Mouse (Mus musculus) hindbrain, postnatal 0 days (tissue): ENCODE measurements around the gene Hipk3. TPM values are rescaled to one million over a fixed set of nuclear protein-coding genes. Genes with fewer than 3 reads are reported as not detected.

Experiments used
- ATAC-seq: fragments of 200-750 bp; cut with Nextera tagmentation; 2 replicates; pipeline ENCODE4 v1.8.0; 2017; ENCODE audit warnings: mild to moderate bottlenecking, moderate TSS enrichment, moderate library complexity
- DNase-seq: peaks from one replicate; pipeline ENCODE4 v3.0.0-alpha.2; 2015; ENCODE audit warnings: low spot score
- H3K27ac ChIP-seq: fragments of 300-500 bp; sonication (generic); 2 replicates; pipeline ENCODE4 v1.5.1; 2014; ENCODE audit warnings: mild to moderate bottlenecking
- H3K27me3 ChIP-seq: fragments of 300-500 bp; sonication (generic); 2 replicates; pipeline ENCODE4 v1.6.1; 2014; ENCODE audit warnings: low read length, mixed read lengths; ENCODE audit not compliant: insufficient read depth
- H3K36me3 ChIP-seq: fragments of 300-500 bp; sonication (generic); 2 replicates; pipeline ENCODE4 v1.6.1; 2014; ENCODE audit warnings: low read length, mixed read lengths; ENCODE audit not compliant: insufficient read depth
- H3K4me1 ChIP-seq: fragments of 300-500 bp; sonication (generic); 2 replicates; pipeline ENCODE4 v1.6.1; 2014; ENCODE audit warnings: antibody characterized with exemption, low read length, mixed read lengths; ENCODE audit not compliant: insufficient read depth
- H3K4me2 ChIP-seq: fragments of 300-500 bp; sonication (generic); 2 replicates; pipeline ENCODE4 v1.6.1; 2014; ENCODE audit warnings: low read depth, mild to moderate bottlenecking, low read length, moderate library complexity, mixed read lengths
- H3K4me3 ChIP-seq: fragments of 300-500 bp; sonication (generic); 2 replicates; pipeline ENCODE4 v1.5.1; 2014; ENCODE audit warnings: low read length
- H3K9ac ChIP-seq: fragments of 300-500 bp; sonication (generic); replicated peaks from 2 replicates; pipeline ENCODE4 v1.6.1; 2014; ENCODE audit warnings: mild to moderate bottlenecking, low read length, moderate library complexity, mixed read lengths
- H3K9me3 ChIP-seq: fragments of 300-500 bp; sonication (generic); 2 replicates; pipeline ENCODE4 v1.6.1; 2016; ENCODE audit warnings: low read length, mixed read lengths
- CTCF ChIP-seq: IDR thresholded peaks from 2 replicates; pipeline ENCODE4 v1.5.1; 2016; ENCODE audit warnings: antibody characterized with exemption, control low read depth, low read depth
- WGBS: fragments of 180-500 bp; shearing (Covaris S2); extraction: QIAGEN DNeasy Blood & Tissue Kit; methylation state at CpG from one replicate; pipeline ENCODE4 v1.1.7; 2014; 5-methylcytosine and 5-hydroxymethylcytosine counted together
- polyA plus RNA-seq: library from polyadenylated mRNA; unstranded; fragments of >200 nt; fragmentation: Nextera tagmentation; extraction: Ambion mirVana; gene quantifications from 2 replicates; pipeline ENCODE4 v1.2.1, GENCODE M21; 2015
- total RNA-seq: library from RNA; depleted of rRNA; stranded (reverse); fragments of >200 nt; gene quantifications from 2 replicates; pipeline ENCODE4 v1.2.3, GENCODE M21; 2014

Hipk3 gene
- total and polyA plus RNA-seq, 2 experiments from 2014 or later, result 5.6 to 58.0 TPM

GRCm38 (mm10) chr2:104472056-104472455 lies 22.2 kb downstream of the Hipk3 start:
- Histone ChIP-seq H3K9ac (no peak overlapping the region), H3K4me1 (no peaks in the 10 kb centered on the region), H3K27me3 (no peaks in the 10 kb centered on the region), H3K4me3 (no peak overlapping the region), H3K4me2 (no peak overlapping the region), H3K27ac (no peak overlapping the region), H3K9me3 (no peaks in the 10 kb centered on the region), H3K36me3 (no peaks in the 10 kb centered on the region)
- no peak for TF ChIP-seq CTCF
- no peak for DNase-seq
- 65% methylated on average over 6 of the region's 6 CpGs for WGBS
- no peak for ATAC-seq

- Histone ChIP-seq H3K36me3 (no peaks in the 10 kb centered on the region), H3K27me3 (no peaks in the 10 kb centered on the region), H3K4me1 (no peaks in the 10 kb centered on the region), H3K4me2 (no peak overlapping the region), H3K27ac (no peak overlapping the region), H3K9ac (no peak overlapping the region), H3K4me3 (no peak overlapping the region), H3K9me3 (no peaks in the 10 kb centered on the region)
- ATAC-seq (no peak), DNase-seq (no peak)
- no peak for TF ChIP-seq CTCF
- 96% methylated on average over 16 of the region's 16 CpGs for WGBS
These were observed 23.1 kb downstream of the Hipk3 start for GRCm38 (mm10) chr2:104471161-104471560.

GRCm38 (mm10) chr2:104470536-104470935 lies 23.7 kb downstream of the Hipk3 start:
- ATAC-seq (no peak), DNase-seq (no peak)
- Histone ChIP-seq H3K9me3 (no peaks in the 10 kb centered on the region), H3K36me3 (no peaks in the 10 kb centered on the region), H3K27ac (no peak overlapping the region), H3K9ac (no peak overlapping the region), H3K4me2 (no peak overlapping the region), H3K27me3 (no peaks in the 10 kb centered on the region), H3K4me3 (no peak overlapping the region), H3K4me1 (no peaks in the 10 kb centered on the region)
- no peak for TF ChIP-seq CTCF
- 96% methylated on average over 6 of the region's 6 CpGs for WGBS

DNA sequence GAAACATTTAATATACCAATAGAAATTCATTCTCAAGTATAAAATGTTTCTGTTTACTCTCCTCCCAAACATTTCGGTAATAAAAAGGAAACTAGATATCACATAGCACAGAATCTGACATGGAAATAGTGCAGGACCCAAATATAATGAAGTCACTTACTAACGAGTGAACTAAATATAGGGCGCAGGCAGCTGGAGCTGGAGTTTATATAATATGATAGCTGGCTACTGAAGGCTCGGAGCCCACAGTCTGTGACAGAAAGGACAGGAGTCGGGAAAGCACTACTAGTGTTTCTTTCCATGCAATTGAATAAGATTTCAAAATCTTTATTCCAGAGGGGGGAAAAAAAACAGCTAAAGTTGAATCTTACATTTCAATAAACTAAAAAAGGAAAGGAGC lies 25.8 kb downstream of the Hipk3 start:
- DNase-seq (no peak), ATAC-seq (no peak)
- Histone ChIP-seq H3K4me1 (no peaks in the 10 kb centered on the region), H3K4me2 (no peak overlapping the region), H3K27ac (no peak overlapping the region), H3K36me3 (no peaks in the 10 kb centered on the region), H3K9me3 (no peaks in the 10 kb centered on the region), H3K4me3 (no peak overlapping the region), H3K27me3 (no peaks in the 10 kb centered on the region), H3K9ac (no peak overlapping the region)
- no peak for TF ChIP-seq CTCF
- 79% methylated on average over 5 of the region's 5 CpGs for WGBS

DNA sequence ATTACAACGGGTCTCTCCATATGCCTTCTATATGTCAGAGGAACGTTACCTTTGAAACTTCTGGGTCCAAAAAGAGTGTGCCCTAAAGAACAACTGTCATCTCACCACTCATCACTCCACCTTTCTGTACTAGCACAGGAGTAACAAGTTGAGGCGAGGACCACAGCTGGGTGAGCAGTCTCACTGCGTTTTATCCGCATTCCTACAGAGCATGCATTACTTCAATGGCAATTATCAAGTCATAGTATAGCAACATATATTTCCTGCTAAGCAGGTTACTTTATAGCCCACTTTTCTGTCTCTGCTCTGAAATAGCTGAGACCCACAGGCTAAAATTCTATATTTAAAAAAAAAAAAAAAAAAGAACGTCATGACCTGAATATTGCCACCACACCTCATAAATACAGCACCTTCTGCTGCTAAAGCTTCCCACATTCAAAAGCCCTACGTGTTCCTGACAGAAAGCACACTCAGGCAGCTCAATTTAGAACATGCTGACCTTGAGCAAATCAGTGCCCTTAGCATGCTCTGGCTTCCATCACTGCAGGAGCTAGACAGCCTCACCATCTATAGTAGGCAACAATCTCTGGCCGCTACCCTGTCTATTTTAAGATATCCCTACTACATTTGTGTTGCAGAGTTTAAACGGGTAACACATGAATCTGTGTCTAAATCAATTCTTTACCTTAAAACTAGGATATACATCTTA lies 27.2 kb downstream of the Hipk3 start:
- no peaks in the 10 kb centered on the region for H3K36me3 ChIP-seq
- DNase-seq (no peak), ATAC-seq (no peak)
- H3K4me2 ChIP-seq, result no peak overlapping the region
- 76% methylated on average over 9 of the region's 9 CpGs for WGBS
- no peak overlapping the region for H3K4me3 ChIP-seq
- no peaks in the 10 kb centered on the region for H3K4me1 ChIP-seq
- no peaks in the 10 kb centered on the region for H3K27me3 ChIP-seq
- H3K27ac ChIP-seq, result no peak overlapping the region
- H3K9me3 ChIP-seq, result no peaks in the 10 kb centered on the region
- TF ChIP-seq CTCF, result no peak
- no peak overlapping the region for H3K9ac ChIP-seq

DNA sequence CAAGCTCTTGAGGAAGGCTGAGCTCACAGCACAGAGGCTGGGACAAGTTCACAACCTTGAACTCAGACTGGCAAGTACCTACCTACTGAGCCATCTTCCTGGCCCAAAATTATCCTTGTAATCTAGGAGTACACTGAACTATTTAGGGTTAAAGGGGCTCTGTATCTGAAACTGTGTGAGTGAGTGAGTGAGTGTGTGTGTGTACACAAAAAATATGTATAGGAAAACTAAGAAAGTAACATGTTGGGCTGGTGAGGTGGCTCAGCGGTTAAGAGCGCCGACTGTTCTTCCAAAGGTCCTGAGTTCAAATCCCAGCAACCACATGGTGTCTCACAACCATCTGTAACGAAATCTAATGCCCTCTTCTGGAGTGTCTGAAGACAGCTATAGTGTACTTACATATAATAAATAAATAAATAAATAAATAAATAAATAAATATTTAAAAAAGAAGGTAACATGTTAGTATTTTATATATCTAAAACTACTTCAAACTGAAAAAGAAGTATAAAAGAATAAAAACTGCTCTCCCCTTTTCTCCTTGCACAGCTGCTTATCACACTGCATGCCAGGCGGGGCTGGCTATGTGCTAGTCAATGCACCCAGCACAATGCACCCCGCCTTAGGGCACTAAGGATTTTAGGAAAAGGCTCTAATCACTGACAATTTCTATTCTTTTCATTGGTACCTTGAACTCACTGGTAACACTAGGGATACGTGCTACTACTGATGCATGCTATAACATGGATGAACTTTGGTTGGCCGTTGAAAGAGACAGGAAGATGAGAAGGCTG lies 28.4 kb downstream of the Hipk3 start:
- H3K9ac ChIP-seq, result no peak overlapping the region
- TF ChIP-seq CTCF, result no peak
- no peaks in the 10 kb centered on the region for H3K27me3 ChIP-seq
- DNase-seq (no peak), ATAC-seq (no peak)
- no peak overlapping the region for H3K4me3 ChIP-seq
- no peaks in the 10 kb centered on the region for H3K9me3 ChIP-seq
- H3K4me1 ChIP-seq, result no peaks in the 10 kb centered on the region
- no peak overlapping the region for H3K4me2 ChIP-seq
- no peak overlapping the region for H3K27ac ChIP-seq
- no peaks in the 10 kb centered on the region for H3K36me3 ChIP-seq
- 96% methylated on average over 8 of the region's 8 CpGs for WGBS

GRCm38 (mm10) chr2:104460021-104460420 lies 34.2 kb downstream of the Hipk3 start:
- H3K9me3 ChIP-seq, result no peaks in the 10 kb centered on the region
- no peak overlapping the region for H3K4me3 ChIP-seq
- H3K4me1 ChIP-seq, result no peaks in the 10 kb centered on the region
- ATAC-seq, result no peak
- no peak overlapping the region for H3K9ac ChIP-seq
- no peaks in the 10 kb centered on the region for H3K27me3 ChIP-seq
- H3K4me2 ChIP-seq, result no peak overlapping the region
- H3K36me3 ChIP-seq, result no peaks in the 10 kb centered on the region
- no peak overlapping the region for H3K27ac ChIP-seq
- 68% methylated on average over 3 of the region's 3 CpGs for WGBS
- DNase-seq, result no peak
- no peak for TF ChIP-seq CTCF
